Mouse (Mus musculus): ENCODE measurements around the gene Txnip. TPM values are rescaled to one million over a fixed set of nuclear protein-coding genes. Genes with fewer than 3 reads are reported as not detected.

Gene Txnip
- polyA plus RNA-seq, 1 experiment from 2014 or later: 52.0 TPM

GRCm38 (mm10) chr3:96554251-96554650 is 3.5 kb upstream of the Txnip start:
- H3K4me1 ChIP-seq: peaks cover 26% of the 10 kb centered on the region
- H3K36me3 ChIP-seq (replicated peaks): no peaks in the 10 kb centered on the region
- ATAC-seq (replicated peaks): no peak
- no peaks in the 10 kb centered on the region for H3K27me3 ChIP-seq (replicated peaks)
- no peak overlapping the region for H3K27ac ChIP-seq
- H3K9ac ChIP-seq: no peak overlapping the region
- no peak overlapping the region for H3K4me3 ChIP-seq
- WGBS: 80% methylated on average over 6 of the region's 6 CpGs
- H3K9me3 ChIP-seq: no peaks in the 10 kb centered on the region
- no peak overlapping the region for H3K4me2 ChIP-seq

GRCm38 (mm10) chr3:96555041-96555596 is 2.6 kb upstream of the Txnip start:
- Histone ChIP-seq H3K9me3 (no peaks in the 10 kb centered on the region), H3K27ac (peak overlapping the region; percentile 43), H3K4me1 (peaks cover 35% of the 10 kb centered on the region), H3K27me3 (replicated peaks) (no peaks in the 10 kb centered on the region), H3K36me3 (replicated peaks) (no peaks in the 10 kb centered on the region), H3K4me2 (no peak overlapping the region), H3K4me3 (no peak overlapping the region), H3K9ac (no peak overlapping the region)
- 42% methylated on average over 12 of the region's 12 CpGs for WGBS
- no peak for ATAC-seq (replicated peaks)

- Histone ChIP-seq H3K9ac (no peak overlapping the region), H3K4me2 (peak overlapping the region; percentile 85; the same call in 1 of the 2 replicates), H3K27ac (0 out of 2 replicates have a peak overlapping the region, but pooled peaks have one; percentile 43), H3K27me3 (replicated peaks) (no peaks in the 10 kb centered on the region), H3K4me1 (peaks cover 45% of the 10 kb centered on the region), H3K4me3 (no peak overlapping the region), H3K36me3 (replicated peaks) (no peaks in the 10 kb centered on the region), H3K9me3 (no peaks in the 10 kb centered on the region)
- 85% methylated on average over 15 of the region's 15 CpGs for WGBS
- no peak for ATAC-seq (replicated peaks)
Observed at GRCm38 (mm10) chr3:96555999-96556614, 1.6 kb upstream of the Txnip start.

DNA sequence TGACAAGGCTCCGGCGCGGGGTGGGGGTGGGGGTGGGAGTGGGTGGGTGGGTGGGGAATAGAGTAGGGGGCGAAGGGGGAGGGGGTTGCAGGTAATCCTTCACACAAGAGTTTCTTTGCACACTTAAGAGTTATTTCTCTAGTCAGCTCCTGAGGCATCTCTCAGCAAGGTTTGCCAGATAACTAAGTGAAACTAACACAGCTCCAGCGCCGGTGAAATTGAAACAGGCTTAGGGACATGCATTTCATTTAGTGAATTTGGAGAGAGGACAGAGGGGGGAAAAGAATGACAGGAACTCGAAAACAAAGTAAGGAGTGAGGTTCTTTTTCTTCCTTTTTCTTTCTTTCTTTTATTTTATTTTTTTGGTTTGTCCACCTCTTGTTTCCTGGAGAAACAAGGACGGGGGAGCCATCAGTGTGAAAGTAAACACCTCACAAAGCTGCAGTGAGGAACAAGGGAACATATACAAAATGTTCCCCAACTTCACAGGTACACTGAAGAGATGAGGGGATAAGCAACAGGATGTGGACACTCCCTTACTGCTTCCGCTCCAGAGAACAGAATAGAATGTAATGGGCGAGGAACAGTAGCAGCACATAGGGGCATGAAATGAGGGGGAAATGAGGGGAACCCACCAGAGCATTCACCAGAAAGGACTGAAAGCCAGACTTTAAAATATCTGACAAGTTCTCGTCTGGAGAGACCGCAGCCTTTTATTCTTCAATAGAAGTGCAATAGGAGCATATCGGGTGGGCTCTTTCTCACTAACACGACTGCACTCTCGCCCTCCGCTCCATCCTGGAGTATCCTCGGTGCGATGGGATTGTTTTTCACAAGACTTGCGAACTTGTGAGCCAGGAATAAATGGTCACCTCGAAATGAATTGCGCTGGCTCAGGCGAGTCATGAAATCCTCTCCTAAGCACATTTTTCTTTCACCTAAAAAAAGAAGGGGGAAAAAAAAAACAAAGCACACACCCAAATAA is 814 bp upstream of the Txnip start:
- 8% methylated on average over 22 of the region's 22 CpGs for WGBS
- no peaks in the 10 kb centered on the region for H3K36me3 ChIP-seq (replicated peaks)

DNA sequence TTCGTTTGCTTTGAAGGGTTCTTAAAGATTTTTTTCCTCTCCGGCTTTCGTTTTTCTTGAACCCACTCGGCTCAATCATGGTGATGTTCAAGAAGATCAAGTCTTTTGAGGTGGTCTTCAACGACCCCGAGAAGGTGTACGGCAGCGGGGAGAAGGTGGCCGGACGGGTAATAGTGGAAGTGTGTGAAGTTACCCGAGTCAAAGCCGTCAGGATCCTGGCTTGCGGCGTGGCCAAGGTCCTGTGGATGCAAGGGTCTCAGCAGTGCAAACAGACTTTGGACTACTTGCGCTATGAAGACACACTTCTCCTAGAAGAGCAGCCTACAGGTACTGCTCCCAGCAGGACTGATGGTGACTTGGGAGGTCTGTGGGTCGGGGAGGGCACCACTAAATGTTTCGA is 402 bp downstream of the Txnip start:
- peaks cover 49% of the 10 kb centered on the region for H3K4me1 ChIP-seq
- H3K4me3 ChIP-seq: peak overlapping the region; percentile 69
- under 1% methylated on average over 17 of the region's 17 CpGs for WGBS
- no peaks in the 10 kb centered on the region for H3K36me3 ChIP-seq (replicated peaks)
- H3K9me3 ChIP-seq: no peaks in the 10 kb centered on the region
- ATAC-seq (replicated peaks): peak; percentile 22; the same call in 1 of the 2 replicates
- H3K9ac ChIP-seq: peak overlapping the region; percentile 53
- no peaks in the 10 kb centered on the region for H3K27me3 ChIP-seq (replicated peaks)
- H3K27ac ChIP-seq: peak overlapping the region; percentile 55
- H3K4me2 ChIP-seq: peak overlapping the region; percentile 85

More for the DNA sequence above, 814 bp upstream of the Txnip start:
- no peaks in the 10 kb centered on the region for H3K27me3 ChIP-seq (replicated peaks)
- peak overlapping the region; percentile 69 for H3K4me3 ChIP-seq
- no peaks in the 10 kb centered on the region for H3K9me3 ChIP-seq
- peak overlapping the region; percentile 83 for H3K27ac ChIP-seq
- peak overlapping the region; percentile 28 for H3K9ac ChIP-seq
- H3K4me1 ChIP-seq: peaks cover 49% of the 10 kb centered on the region
- peak overlapping the region; percentile 85 for H3K4me2 ChIP-seq
- no peak for ATAC-seq (replicated peaks)

DNA sequence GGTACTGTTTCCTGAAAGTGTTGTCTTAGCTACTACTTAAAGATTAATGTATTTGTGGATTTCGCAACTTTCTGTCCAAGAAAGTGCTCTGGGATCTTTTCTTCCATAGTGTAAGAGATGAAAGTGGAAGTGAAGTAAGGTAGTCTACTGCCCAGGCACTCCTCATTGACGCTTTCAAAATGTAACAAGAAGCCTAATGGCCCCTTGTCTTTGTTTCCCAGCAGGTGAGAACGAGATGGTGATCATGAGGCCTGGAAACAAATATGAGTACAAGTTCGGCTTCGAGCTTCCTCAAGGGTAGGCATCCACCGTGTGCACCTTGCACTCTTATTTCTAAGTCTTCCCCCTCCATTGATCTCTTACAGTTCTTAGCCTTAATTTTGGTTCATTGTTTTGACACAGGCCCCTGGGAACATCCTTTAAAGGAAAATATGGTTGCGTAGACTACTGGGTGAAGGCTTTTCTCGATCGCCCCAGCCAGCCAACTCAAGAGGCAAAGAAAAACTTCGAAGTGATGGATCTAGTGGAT is 975 bp downstream of the Txnip start:
- H3K36me3 ChIP-seq (replicated peaks): no peaks in the 10 kb centered on the region
- H3K27ac ChIP-seq: no peak overlapping the region
- H3K9me3 ChIP-seq: no peaks in the 10 kb centered on the region
- no peaks in the 10 kb centered on the region for H3K27me3 ChIP-seq (replicated peaks)
- no peak for ATAC-seq (replicated peaks)
- H3K4me1 ChIP-seq: peaks cover 49% of the 10 kb centered on the region
- H3K4me3 ChIP-seq: peak overlapping the region; percentile 69
- H3K4me2 ChIP-seq: peak overlapping the region; percentile 85
- peak overlapping the region; percentile 53 for H3K9ac ChIP-seq
- 40% methylated on average over 10 of the region's 10 CpGs for WGBS

DNA sequence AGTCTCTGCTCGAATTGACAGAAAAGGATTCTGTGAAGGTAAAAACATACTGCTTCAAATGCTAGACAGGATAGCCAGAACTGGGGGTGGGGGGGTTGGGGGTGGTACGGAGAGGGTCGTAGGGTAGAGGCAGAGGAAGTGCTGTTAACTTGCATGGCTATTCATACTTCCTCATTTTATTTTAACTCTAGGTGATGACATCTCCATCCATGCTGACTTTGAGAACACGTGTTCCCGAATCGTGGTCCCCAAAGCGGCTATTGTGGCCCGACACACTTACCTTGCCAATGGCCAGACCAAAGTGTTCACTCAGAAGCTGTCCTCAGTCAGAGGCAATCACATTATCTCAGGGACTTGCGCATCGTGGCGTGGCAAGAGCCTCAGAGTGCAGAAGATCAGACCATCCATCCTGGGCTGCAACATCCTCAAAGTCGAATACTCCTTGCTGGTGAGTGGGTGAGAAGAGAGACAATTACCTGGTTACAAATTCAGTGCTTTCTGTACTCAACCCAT is 1.7 kb downstream of the Txnip start:
- ATAC-seq (replicated peaks): no peak
- no peak overlapping the region for H3K27ac ChIP-seq
- no peaks in the 10 kb centered on the region for H3K36me3 ChIP-seq (replicated peaks)
- H3K4me2 ChIP-seq: peak overlapping the region; percentile 85
- H3K9ac ChIP-seq: peak overlapping the region; percentile 16; the same call in 1 of the 2 replicates
- H3K9me3 ChIP-seq: no peaks in the 10 kb centered on the region
- H3K4me3 ChIP-seq: peak overlapping the region; percentile 69
- peaks cover 49% of the 10 kb centered on the region for H3K4me1 ChIP-seq
- H3K27me3 ChIP-seq (replicated peaks): no peaks in the 10 kb centered on the region
- 87% methylated on average over 12 of the region's 12 CpGs for WGBS

DNA sequence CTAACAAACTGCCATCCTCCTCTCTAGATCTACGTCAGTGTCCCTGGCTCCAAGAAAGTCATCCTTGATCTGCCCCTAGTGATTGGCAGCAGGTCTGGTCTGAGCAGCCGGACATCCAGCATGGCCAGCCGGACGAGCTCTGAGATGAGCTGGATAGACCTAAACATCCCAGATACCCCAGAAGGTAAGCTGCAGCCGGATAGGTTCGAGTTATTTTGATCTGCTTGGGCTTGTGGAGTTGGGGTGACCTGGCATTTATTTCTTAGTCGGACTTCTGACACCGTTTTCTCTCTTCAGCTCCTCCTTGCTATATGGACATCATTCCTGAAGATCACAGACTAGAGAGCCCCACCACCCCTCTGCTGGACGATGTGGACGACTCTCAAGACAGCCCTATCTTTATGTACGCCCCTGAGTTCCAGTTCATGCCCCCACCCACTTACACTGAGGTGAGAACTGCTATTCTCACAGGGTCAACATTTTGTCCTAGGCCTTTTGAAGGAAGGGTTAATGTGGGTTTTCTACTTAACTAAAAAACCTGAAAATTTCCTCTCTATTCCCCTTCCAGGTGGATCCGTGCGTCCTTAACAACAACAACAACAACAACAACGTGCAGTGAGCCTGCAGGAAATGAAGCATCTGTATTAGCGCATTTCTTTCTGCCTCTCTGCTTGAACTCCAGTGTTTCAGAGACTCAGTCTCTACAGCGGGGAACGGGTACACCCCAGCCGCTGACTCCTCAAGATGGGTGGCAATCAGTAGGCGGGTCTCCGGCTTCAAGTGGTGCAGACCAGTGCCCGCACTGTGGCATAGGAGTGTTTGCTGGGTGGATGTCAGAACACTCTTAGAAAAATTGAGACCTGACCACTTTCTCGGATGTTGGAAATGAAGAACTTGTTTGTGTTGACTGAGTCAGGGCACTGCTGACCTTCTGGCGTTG is 2.4 kb downstream of the Txnip start:
- H3K27me3 ChIP-seq (replicated peaks): no peaks in the 10 kb centered on the region
- no peak for ATAC-seq (replicated peaks)
- no peaks in the 10 kb centered on the region for H3K9me3 ChIP-seq
- peak overlapping the region; percentile 69 for H3K4me3 ChIP-seq
- H3K9ac ChIP-seq: no peak overlapping the region
- peaks cover 49% of the 10 kb centered on the region for H3K4me1 ChIP-seq
- 84% methylated on average over 23 of the region's 23 CpGs for WGBS
- H3K4me2 ChIP-seq: peak overlapping the region; percentile 85
- H3K27ac ChIP-seq: no peak overlapping the region
- H3K36me3 ChIP-seq (replicated peaks): no peaks in the 10 kb centered on the region

DNA sequence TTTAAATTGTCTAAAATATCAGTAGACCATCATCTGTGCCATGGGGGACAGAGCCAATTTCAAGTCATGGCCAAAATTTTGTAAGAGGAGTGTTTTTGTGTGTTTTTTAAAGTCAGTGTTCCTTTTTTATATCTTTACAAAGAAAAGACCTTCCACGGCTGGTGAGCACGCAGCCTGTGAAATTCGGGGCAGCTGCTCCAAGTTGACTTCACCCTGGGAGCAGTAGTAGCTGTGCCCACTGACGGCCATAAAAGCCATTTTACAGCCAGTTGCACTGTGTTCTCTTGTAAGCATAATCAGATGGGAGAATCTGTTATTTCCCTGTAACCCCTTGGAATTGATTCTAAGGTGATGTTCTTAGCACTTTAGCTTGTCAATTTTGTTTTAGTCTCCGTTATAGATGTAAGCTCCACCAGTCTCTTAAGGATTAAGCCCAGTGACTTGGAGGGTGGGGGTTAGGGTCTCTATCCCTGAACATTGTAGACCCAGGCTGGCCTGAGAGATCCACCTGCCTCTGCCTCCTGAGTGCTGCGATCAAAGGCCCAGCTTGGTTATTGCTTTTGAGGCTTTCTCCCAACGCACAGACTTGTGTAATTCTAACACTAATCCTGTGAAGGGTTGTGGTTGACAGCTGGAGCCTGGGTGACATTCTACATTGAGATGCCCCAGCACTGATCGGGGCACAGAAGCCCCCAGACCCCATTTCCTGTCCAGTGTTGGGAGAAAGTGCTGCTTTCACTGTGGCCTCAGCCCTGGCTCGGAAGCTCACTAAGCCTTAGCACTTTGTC is 3.3 kb downstream of the Txnip start:
- peak overlapping the region; percentile 85; the same call in 1 of the 2 replicates for H3K4me2 ChIP-seq
- no peak overlapping the region for H3K27ac ChIP-seq
- 88% methylated on average over 9 of the region's 9 CpGs for whole genome bisulfite sequencing
- H3K27me3 ChIP-seq (replicated peaks): no peaks in the 10 kb centered on the region
- peaks cover 44% of the 10 kb centered on the region for H3K4me1 ChIP-seq
- no peaks in the 10 kb centered on the region for H3K9me3 ChIP-seq
- no peaks in the 10 kb centered on the region for H3K36me3 ChIP-seq (replicated peaks)
- H3K4me3 ChIP-seq: no peak overlapping the region; the same call in 1 of the 2 replicates
- no peak overlapping the region for H3K9ac ChIP-seq
- no peak for ATAC-seq (replicated peaks)

- no peaks in the 10 kb centered on the region for H3K36me3 ChIP-seq (replicated peaks)
- no peak overlapping the region for H3K4me2 ChIP-seq
Observed at GRCm38 (mm10) chr3:96561946-96562681, 4.4 kb downstream of the Txnip start.

More at GRCm38 (mm10) chr3:96561946-96562681, 4.4 kb downstream of the Txnip start:
- H3K27me3 ChIP-seq (replicated peaks): no peaks in the 10 kb centered on the region
- no peak overlapping the region for H3K27ac ChIP-seq
- 56% methylated on average over 10 of the region's 10 CpGs for WGBS
- peaks cover 35% of the 10 kb centered on the region for H3K4me1 ChIP-seq
- no peak for ATAC-seq (replicated peaks)
- H3K9ac ChIP-seq: no peak overlapping the region
- H3K9me3 ChIP-seq: no peaks in the 10 kb centered on the region
- H3K4me3 ChIP-seq: no peak overlapping the region

Data from midbrain, embryonic 15.5 days (tissue).